Mouse (Mus musculus): Measurements from ENCODE around the gene Pnpla8.

Gene Pnpla8

DNA sequence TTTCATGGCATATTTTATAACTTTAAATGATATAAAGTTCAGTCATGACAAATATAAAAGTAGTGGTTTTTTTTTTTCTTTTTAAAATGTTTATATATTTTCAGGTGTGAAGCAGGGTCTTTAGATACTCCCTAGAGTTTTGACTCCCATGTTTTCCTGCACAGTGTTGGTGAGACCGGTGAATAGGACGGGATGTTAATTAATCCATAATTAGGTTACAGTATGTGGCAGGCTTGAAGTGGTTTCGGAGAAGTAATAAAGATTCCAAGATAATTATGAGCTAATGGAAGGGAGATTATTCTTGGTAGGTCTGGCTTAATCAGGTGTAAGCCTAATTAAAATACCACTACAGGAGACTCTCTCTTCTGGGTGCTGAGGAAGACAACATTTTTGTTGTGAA is 125.0 kb downstream of the Pnpla8 start:
- in situ Hi-C loops (cut with MboI, MseI) = no loop called here

DNA sequence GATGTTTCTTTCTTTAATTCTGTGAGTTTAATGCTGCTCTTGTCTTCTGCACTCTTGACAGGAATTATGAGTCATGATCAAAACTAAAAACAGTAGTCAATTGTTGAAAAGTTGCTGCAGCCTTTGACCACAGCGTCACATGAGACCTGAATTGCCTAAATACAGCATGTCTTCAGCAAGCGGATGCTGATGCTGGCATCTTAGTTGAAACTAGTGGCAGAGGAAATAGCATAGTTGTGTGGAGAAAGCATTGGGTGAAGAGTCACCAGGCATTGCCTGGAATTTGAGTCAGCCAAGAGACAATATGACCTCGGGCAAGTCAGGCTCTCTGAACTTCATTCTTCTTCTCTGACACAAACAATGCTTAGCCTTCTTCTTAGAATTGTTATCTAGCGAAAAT is 133.9 kb downstream of the Pnpla8 start:
- in situ Hi-C loops (cut with MboI, MseI) = loop anchor here (25.0 kb wide), 1 partner anchor 457 kb away; no protein-coding TSS in a partner anchor

DNA sequence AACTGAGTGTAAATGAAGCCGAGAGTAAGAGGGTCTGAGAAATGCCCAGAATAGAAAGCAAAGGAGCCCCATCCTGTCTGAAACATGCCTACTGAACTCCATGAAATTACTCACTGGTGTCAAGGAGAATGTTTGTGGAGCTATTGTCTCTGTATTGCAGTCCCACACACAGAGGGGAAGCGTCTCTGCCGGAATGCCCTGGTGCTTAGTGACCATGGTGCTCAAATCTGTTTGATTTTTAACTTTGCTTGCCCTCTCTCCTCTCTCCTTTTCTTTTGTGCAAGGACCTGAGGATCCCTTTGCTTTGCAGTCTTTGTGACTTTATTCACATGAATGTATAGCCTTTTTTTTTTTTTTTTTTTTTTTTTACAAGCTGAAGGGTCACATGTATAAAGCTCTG is 136.3 kb downstream of the Pnpla8 start:
- in situ Hi-C loops (cut with MboI, MseI) = loop anchor here (25.0 kb wide), 1 partner anchor 455 kb away; no protein-coding TSS in a partner anchor

DNA sequence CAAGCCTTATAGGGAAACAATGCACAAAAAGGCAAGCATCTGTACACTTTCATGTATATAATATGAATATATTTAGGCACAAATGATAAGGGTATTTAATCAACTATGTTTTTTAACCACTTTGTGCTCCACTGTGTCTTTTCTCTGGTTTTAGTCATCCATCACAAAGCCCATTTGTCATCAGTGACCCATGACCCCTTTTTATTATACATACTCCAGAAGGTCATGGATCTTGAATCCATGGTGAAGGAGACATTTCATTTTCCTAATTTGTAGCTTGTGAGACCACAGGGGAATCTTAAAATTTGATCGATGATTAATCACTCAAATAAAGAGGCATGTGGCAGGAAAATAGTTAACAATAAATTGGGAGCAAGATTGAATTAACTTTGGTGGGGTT is 136.7 kb downstream of the Pnpla8 start:
- in situ Hi-C loops (cut with MboI, MseI) = loop anchor here (25.0 kb wide), 1 partner anchor 454 kb away; no protein-coding TSS in a partner anchor

DNA sequence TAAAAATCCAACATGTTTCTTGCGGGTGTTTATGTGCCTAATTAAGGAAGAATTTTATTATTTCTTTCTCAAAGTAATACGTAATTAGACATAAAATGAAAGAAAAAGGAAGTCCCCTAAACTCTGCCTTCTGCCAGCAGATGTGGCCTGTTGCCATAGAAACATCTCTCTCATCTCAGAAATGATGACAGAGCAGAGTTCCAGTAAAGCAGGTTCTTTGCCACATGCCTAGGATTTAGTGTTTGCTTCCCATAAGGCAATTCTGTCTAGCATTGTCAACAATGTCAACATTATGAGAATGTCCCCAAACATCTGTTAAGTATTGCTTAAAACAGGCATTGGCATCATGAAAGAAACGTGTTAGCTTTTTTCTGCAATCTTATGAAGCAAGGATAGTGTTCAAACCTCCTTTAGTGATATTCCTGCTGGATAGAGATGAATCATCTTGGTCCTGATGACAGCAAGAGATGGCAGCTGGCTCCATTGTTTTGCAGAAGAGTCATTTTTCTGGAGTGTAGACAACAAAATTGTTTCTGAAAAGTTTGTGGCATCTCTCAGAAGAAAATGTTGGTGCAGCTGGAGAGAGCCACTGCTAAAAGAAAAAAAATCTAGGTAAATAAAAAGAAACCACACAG is 150.0 kb downstream of the Pnpla8 start:
- in situ Hi-C loops (cut with MboI, MseI) = loop anchor here (25.0 kb wide), 1 partner anchor 441 kb away; no protein-coding TSS in a partner anchor

Measured in T-helper 1 cell (primary cell).